Mouse (Mus musculus): ENCODE measurements around the gene Pde8b.

Gene Pde8b

GRCm38 (mm10) chr13:95082611-95083010, 167.5 kb downstream of the Pde8b start:
- in situ Hi-C loops (cut with MboI, MseI), result no loop called here

GRCm38 (mm10) chr13:95081082-95081481, 169.1 kb downstream of the Pde8b start:
- in situ Hi-C loops (cut with MboI, MseI), result no loop called here

GRCm38 (mm10) chr13:95078492-95078891, 171.6 kb downstream of the Pde8b start:
- in situ Hi-C loops (cut with MboI, MseI), result no loop called here

- in situ Hi-C loops (cut with MboI, MseI), result no loop called here
Measured at GRCm38 (mm10) chr13:95077688-95078087, 172.4 kb downstream of the Pde8b start.

- in situ Hi-C loops (cut with MboI, MseI), result no loop called here
Measured at GRCm38 (mm10) chr13:95076142-95076541, 174.0 kb downstream of the Pde8b start.

GRCm38 (mm10) chr13:95073445-95074172, 176.5 kb downstream of the Pde8b start:
- in situ Hi-C loops (cut with MboI, MseI), result no loop called here

GRCm38 (mm10) chr13:95070268-95070667, 179.9 kb downstream of the Pde8b start:
- in situ Hi-C loops (cut with MboI, MseI), result no loop called here

GRCm38 (mm10) chr13:95067854-95068253, 182.3 kb downstream of the Pde8b start:
- in situ Hi-C loops (cut with MboI, MseI), result no loop called here

GRCm38 (mm10) chr13:95063390-95064017, 186.6 kb downstream of the Pde8b start:
- in situ Hi-C loops (cut with MboI, MseI), result no loop called here

GRCm38 (mm10) chr13:95058885-95059284, 191.3 kb downstream of the Pde8b start:
- in situ Hi-C loops (cut with MboI, MseI), result no loop called here

- in situ Hi-C loops (cut with MboI, MseI), result no loop called here
Measured at GRCm38 (mm10) chr13:95056501-95057280, 193.4 kb downstream of the Pde8b start.

GRCm38 (mm10) chr13:95055742-95056388, 194.3 kb downstream of the Pde8b start:
- in situ Hi-C loops (cut with MboI, MseI), result no loop called here

- in situ Hi-C loops (cut with MboI, MseI), result no loop called here
Measured at GRCm38 (mm10) chr13:95052421-95052820, 197.7 kb downstream of the Pde8b start.

GRCm38 (mm10) chr13:95050398-95050797, 199.7 kb downstream of the Pde8b start:
- in situ Hi-C loops (cut with MboI, MseI), result no loop called here

- in situ Hi-C loops (cut with MboI, MseI), result loop anchor here (25.0 kb wide), 1 partner anchor 443 kb away; the partner anchor contains the start of gene S100z
Measured at GRCm38 (mm10) chr13:95044108-95044507, 206.0 kb downstream of the Pde8b start.

GRCm38 (mm10) chr13:95040140-95040738, 209.9 kb downstream of the Pde8b start:
- in situ Hi-C loops (cut with MboI, MseI), result loop anchor here (25.0 kb wide), 1 partner anchor 447 kb away; the partner anchor contains the start of gene S100z

GRCm38 (mm10) chr13:95038200-95038599, 211.9 kb downstream of the Pde8b start:
- in situ Hi-C loops (cut with MboI, MseI), result loop anchor here (25.0 kb wide), 1 partner anchor 449 kb away; the partner anchor contains the start of gene S100z

GRCm38 (mm10) chr13:95034715-95035114, 215.4 kb downstream of the Pde8b start:
- in situ Hi-C loops (cut with MboI, MseI), result loop anchor here (25.0 kb wide), 1 partner anchor 453 kb away; the partner anchor contains the start of gene S100z

GRCm38 (mm10) chr13:95034094-95034493, 216.0 kb downstream of the Pde8b start:
- in situ Hi-C loops (cut with MboI, MseI), result loop anchor here (25.0 kb wide), 1 partner anchor 453 kb away; the partner anchor contains the start of gene S100z

GRCm38 (mm10) chr13:95032973-95033372, 217.2 kb downstream of the Pde8b start:
- in situ Hi-C loops (cut with MboI, MseI), result loop anchor here (25.0 kb wide), 1 partner anchor 454 kb away; the partner anchor contains the start of gene S100z

Measured in T-helper 2 cell (primary cell).